ENCODE assay signal across 8 mouse cellular contexts in genomic region chr10:80805925-80806324, GRCm38 (mm10). TPM values are rescaled to one million over a fixed set of nuclear protein-coding genes. Genes with fewer than 3 reads are reported as not detected.
A peak's percentile ranks its signal among the peaks of the same experiment; 100 is the strongest.
DNase-seq lines count a peak whose midpoint lies in the region; ATAC-seq and TF ChIP-seq lines count a peak whose summit lies in the region.

No protein-coding gene starts in this region.

- peak; percentile 40; the same call in 1 of the 2 replicates for ATAC-seq in stomach, embryonic 15.5 days (ENCODE audit: insufficient read depth, low FRiP score, low read depth)

- no peak for TF ChIP-seq POLR2A in cortical plate, adult 2 months (IDR thresholded peaks at IDR 0.05; ENCODE audit: extremely low read depth, insufficient read depth, low read length)
- no peak for TF ChIP-seq POLR2A in myocyte (IDR thresholded peaks at IDR 0.05; ENCODE audit: insufficient read length, low read depth)

- intact Hi-C loops in gastrocnemius, postnatal 14 days (cut with DNase I; ENCODE audit: low total_unique reads): loop anchor here (10.0 kb wide), 1 partner anchor 189 kb away; no protein-coding TSS in a partner anchor

- H3K4me1 ChIP-seq in cortical plate, adult 2 months (ENCODE audit: control insufficient read depth, insufficient read depth, low read length): 0 out of 2 replicates have a peak, but pooled peaks cover 2% of the 10 kb centered on the region
- H3K4me1 ChIP-seq in stomach, embryonic 15.5 days: peaks cover 45% of the 10 kb centered on the region

- H3K4me2 ChIP-seq in myocyte (ENCODE audit: low read depth): no peak overlapping the region
- peak overlapping the region; percentile 92; the same call in 1 of the 2 replicates for H3K4me2 ChIP-seq in stomach, embryonic 15.5 days

- no peak overlapping the region for H3ac ChIP-seq in myocyte (ENCODE audit: control insufficient read depth, insufficient read length)

- no peaks in the 10 kb centered on the region for H3K27me3 ChIP-seq in myocyte (ENCODE audit: control insufficient read depth, insufficient read depth, insufficient read length)
- H3K27me3 ChIP-seq in stomach, embryonic 15.5 days (replicated peaks): peaks cover 22% of the 10 kb centered on the region; the same call in 1 of the 2 replicates

- no peak overlapping the region for H3K4me3 ChIP-seq in cortical plate, adult 2 months (ENCODE audit: insufficient read depth, low read length)
- no peak overlapping the region for H3K4me3 ChIP-seq in myocyte
- H3K4me3 ChIP-seq in stomach, embryonic 15.5 days (replicated peaks): no peak overlapping the region

- no peaks in the 10 kb centered on the region for H3K9me3 ChIP-seq in stomach, embryonic 15.5 days

- DNase-seq in A20 (ENCODE audit: low read depth, low spot score): peak; percentile 69
- DNase-seq in ZHBTc4 (ENCODE audit: low read depth, low spot score): peak; percentile 79
- peak; percentile 82 for DNase-seq in gastrocnemius, postnatal 14 days
- peak; percentile 54 for DNase-seq in kidney, adult 11 months
- DNase-seq in liver: peak; percentile 85

- WGBS in stomach, embryonic 15.5 days: 18% methylated on average over 3 of the region's 3 CpGs

- H3K36me3 ChIP-seq in myocyte (ENCODE audit: control insufficient read depth, insufficient read depth): peaks cover 12% of the 10 kb centered on the region
- H3K36me3 ChIP-seq in stomach, embryonic 15.5 days: peaks cover 42% of the 10 kb centered on the region

- no peak overlapping the region for H3K27ac ChIP-seq in cortical plate, adult 2 months (ENCODE audit: insufficient read depth, low read length)
- H3K27ac ChIP-seq in stomach, embryonic 15.5 days: no peak overlapping the region

- peak; percentile 58 for TF ChIP-seq CTCF in cortical plate, adult 2 months (IDR thresholded peaks at IDR 0.05; ENCODE audit: extremely low read depth, insufficient read depth, low read length)

- H3K79me2 ChIP-seq in myocyte (ENCODE audit: control insufficient read depth, insufficient read depth): peaks cover 9% of the 10 kb centered on the region

- no peak overlapping the region for H3K9ac ChIP-seq in stomach, embryonic 15.5 days

TF ChIP-seq in myocyte, 11 proteins besides CTCF, POLR2A, EP300 and RAD21:
- peak; percentile 27 for TF ChIP-seq POLR2AphosphoS2 (IDR thresholded peaks at IDR 0.05; ENCODE audit: insufficient read length, low read depth)
- TF ChIP-seq E2F4 (IDR thresholded peaks at IDR 0.05; ENCODE audit: insufficient read depth): no peak
- TF ChIP-seq TCF3 (IDR thresholded peaks at IDR 0.05; ENCODE audit: insufficient read length, low read depth): no peak

RNA-seq across cellular contexts. Expression of gene Amh, which starts 0.9 kb away (rescaled TPM):
- polyA plus RNA-seq in cortical plate, adult 2 months (2012; rRNA removed): 1.6 and 2.3 TPM in 2 replicates
- total RNA-seq in gastrocnemius, postnatal 14 days (2021): under 1 TPM in 1 of 2 experiments, not detected in 1; 0.25 TPM
- polyA plus RNA-seq in myocyte (2012; fragmentation: generic; extraction: Trizol): 0.76 TPM
- not detected in 2 replicates for polyA plus RNA-seq in stomach, embryonic 15.5 days (2015; fragmentation: Nextera tagmentation; extraction: Ambion mirVana)

RNA-seq across cellular contexts. Expression of gene Jsrp1, which starts 7.4 kb away (rescaled TPM):
- 4.7 and 5.0 TPM in 2 replicates for polyA plus RNA-seq in cortical plate, adult 2 months (2012; rRNA removed)
- 100 to 1,000 TPM; 345 to 379 TPM for total RNA-seq in gastrocnemius, postnatal 14 days (2021)
- polyA plus RNA-seq in myocyte (2012; fragmentation: generic; extraction: Trizol): 343 TPM
- polyA plus RNA-seq in stomach, embryonic 15.5 days (2015; fragmentation: Nextera tagmentation; extraction: Ambion mirVana): 1.0 and 1.4 TPM in 2 replicates

RNA-seq across cellular contexts. Expression of gene Plekhj1, which starts 7.5 kb away (rescaled TPM):
- polyA plus RNA-seq in cortical plate, adult 2 months (2012; rRNA removed): 59.5 and 62.6 TPM in 2 replicates
- total RNA-seq in gastrocnemius, postnatal 14 days (2021): 10 to 100 TPM; 21.4 to 23.1 TPM
- 69.6 TPM for polyA plus RNA-seq in myocyte (2012; fragmentation: generic; extraction: Trizol)
- polyA plus RNA-seq in stomach, embryonic 15.5 days (2015; fragmentation: Nextera tagmentation; extraction: Ambion mirVana): 117 and 118 TPM in 2 replicates

RNA-seq across cellular contexts. Expression of gene Sf3a2, which starts 7.9 kb away (rescaled TPM):
- 38.9 and 46.1 TPM in 2 replicates for polyA plus RNA-seq in cortical plate, adult 2 months (2012; rRNA removed)
- total RNA-seq in gastrocnemius, postnatal 14 days (2021): 10 to 100 TPM; 23.6 to 30.0 TPM
- 93.1 TPM for polyA plus RNA-seq in myocyte (2012; fragmentation: generic; extraction: Trizol)
- polyA plus RNA-seq in stomach, embryonic 15.5 days (2015; fragmentation: Nextera tagmentation; extraction: Ambion mirVana): 52.6 and 62.0 TPM in 2 replicates

RNA-seq across cellular contexts. Expression of gene Oaz1, which starts 20.5 kb away (rescaled TPM):
- 643 and 729 TPM in 2 replicates for polyA plus RNA-seq in cortical plate, adult 2 months (2012; rRNA removed)
- 100 to 1,000 TPM; 787 to 812 TPM for total RNA-seq in gastrocnemius, postnatal 14 days (2021)
- 1,349 TPM for polyA plus RNA-seq in myocyte (2012; fragmentation: generic; extraction: Trizol)
- polyA plus RNA-seq in stomach, embryonic 15.5 days (2015; fragmentation: Nextera tagmentation; extraction: Ambion mirVana): 1,556 and 1,602 TPM in 2 replicates

Comparison
In these comparisons a context has a peak if more than half of its experiments do, and no peak if none do; other contexts are left out.
1. RNA of gene Jsrp1, which starts 7.4 kb away (polyA plus RNA-seq): 343 TPM in myocyte (single experiment); 4.7 to 5.0 TPM in cortical plate, adult 2 months and 1.0 to 1.4 TPM in stomach, embryonic 15.5 days; every median in the first group is over 10 times any median in the second.
2. Peak in every context shown above with its lines, with median percentiles within 50 percentile points of each other: DNase-seq.